Mouse (Mus musculus): ENCODE data around the gene Gin1.

- TF ChIP-seq CTCF (IDR thresholded peaks at IDR 0.05; ENCODE audit: low read depth) (no peak), EP300 (optimal IDR thresholded peaks at IDR 0.05) (no peak)
These were observed 17.7 kb downstream of the Gin1 start for GRCm38 (mm10) chr1:97787674-97788073.

Data from stomach, postnatal 0 days (tissue).